Mouse (Mus musculus) granulocyte monocyte progenitor cell, adult 5-6 weeks (primary cell): ENCODE results near the gene Fkbp14. TPM values are rescaled to one million over a fixed set of nuclear protein-coding genes. Genes with fewer than 3 reads are reported as not detected.
A peak's percentile ranks its signal among the peaks of the same experiment; 100 is the strongest.

Experiments used
- ATAC-seq: replicated peaks from 2 replicates; pipeline ENCODE4 v1.8.0; 2016; ENCODE audit warnings: mild to moderate bottlenecking, moderate TSS enrichment, inconsistent platforms; ENCODE audit not compliant: poor library complexity, severe bottlenecking
- total RNA-seq, 2 experiments: library from RNA; stranded (forward) in 1 of 2; stranded (reverse) in 1 of 2; fragments of 200-712, 200-1000 nt in 1 of 2; fragments of >200 nt in 1 of 2; fragmentation: Nextera tagmentation in 1 of 2; gene quantifications; 2 replicates each; pipeline ENCODE4 v1.2.3; 2014 to 2017

Fkbp14 gene
- total RNA-seq (2014; fragmentation: Nextera tagmentation) (not detected in 2 replicates), total RNA-seq (2017) (not detected in 2 replicates)

DNA sequence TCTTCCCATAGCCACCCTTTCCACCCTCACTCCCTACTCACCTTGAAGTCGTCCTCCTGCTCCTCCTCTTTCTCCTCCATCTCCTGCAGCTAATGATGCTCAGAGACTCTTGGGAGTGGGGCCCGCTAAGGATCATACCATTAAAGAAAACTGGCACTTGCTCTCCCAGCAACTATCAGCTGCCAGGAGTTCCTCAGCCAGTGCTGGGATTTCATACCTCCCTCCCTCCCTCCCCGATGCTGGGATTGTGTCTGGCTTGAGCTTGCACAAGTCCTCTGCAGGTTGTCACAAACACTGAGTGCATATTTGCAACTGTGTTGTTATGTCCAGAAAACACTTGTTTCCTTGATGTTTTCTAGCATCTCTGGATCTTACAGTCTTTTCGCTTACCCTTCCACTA lies at the start of gene Fkbp14:
Gene Fkbp14 (minus strand): TSS at position 101 of the 400 bp plus-strand sequence.
- ATAC-seq, result no peak

DNA sequence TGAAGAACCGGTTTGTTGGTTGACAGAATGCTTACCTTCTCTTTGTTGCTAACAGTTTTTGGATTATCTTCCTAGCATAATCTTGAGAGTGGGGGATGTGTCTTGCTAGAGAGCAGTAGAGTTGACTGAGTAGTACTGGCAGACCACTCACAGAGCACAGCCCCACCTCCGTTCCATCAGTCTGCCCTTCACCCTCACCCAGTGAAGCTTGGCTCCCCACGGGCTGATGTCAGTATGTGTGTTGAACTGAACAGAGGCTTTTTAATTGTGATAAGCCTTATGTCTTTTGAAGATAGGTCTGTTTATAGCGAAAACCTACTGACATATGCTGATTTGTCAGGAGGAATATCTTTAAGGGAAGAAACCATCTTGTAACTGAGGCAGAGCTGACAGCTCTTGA lies 46.1 kb upstream of the Fkbp14 start:
- ATAC-seq, result no peak

DNA sequence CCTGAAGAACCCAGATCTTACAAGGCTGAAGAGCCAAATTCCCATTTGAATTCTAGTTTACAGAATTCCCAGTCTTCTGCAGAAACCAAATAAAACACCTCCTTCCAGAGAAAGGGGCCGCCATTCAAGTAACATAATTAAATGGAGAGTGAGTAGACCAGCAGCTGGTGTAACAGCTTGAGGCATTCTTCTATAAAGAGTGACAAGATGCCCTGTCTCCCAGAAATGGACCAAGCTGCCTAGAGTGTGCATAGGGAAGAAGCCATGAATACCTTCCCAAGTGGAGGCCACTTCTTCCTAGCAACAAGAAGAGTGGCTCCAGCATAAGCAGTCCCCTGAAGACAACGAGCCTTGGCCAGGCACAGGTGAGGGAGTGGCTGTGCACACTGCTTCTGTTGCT lies 44.8 kb upstream of the Fkbp14 start:
- no peak for ATAC-seq

DNA sequence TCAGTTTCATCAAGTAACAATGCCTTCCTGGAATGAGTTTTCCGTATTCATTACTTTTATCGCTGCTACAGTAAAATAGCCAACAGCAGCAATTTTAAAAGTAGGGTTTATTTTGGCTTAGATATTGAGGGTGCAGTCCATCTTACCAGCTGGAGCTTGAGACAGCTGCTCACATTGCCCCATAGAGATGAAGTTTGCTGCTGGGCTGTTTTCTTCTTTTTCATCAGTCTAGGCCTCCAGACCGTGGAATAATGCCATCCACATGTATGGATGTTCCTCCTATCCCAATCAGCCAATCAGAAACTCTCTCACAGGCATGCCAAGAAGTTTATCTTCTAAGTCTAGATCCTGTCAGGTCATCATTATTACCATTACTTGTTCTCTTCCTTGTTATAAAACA lies 42.8 kb upstream of the Fkbp14 start:
- ATAC-seq, result no peak

DNA sequence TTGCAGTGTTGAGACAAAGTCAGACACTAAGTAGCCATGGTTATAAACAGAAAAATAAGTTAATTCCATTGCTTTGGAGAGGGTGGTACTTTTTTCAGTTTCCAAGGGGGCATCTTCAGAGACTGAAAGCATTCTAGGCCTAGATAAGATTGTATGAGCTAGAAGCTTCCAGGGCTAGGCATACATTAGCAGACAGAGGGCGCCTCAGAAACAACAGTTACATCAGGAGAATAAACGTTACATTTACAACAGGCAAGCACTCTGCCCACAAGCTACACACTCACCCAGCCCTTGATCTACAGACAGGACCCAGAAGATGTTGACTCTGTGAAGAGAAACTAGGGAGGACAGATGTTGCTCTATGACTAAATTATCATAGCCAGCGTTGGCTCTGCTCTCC lies 34.4 kb upstream of the Fkbp14 start:
- ATAC-seq, result no peak

DNA sequence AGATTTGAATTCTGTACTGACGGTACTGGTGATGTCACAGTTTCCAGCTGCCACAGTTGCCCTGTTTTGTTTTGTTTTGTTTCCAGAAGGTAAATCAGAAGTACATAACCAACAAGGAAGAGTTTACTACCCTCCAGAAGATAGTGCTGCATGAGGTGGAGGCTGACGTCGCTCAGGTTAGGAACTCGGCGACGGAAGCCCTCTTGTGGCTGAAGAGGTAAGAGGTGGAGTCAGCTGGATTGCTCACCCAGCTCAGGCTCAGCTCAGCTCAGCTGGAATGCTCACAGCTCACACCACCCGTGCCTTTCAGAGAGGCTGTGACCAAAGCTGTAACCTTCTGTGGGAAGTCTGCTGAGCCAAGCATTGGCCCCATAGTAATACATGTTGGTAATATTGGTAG lies 32.6 kb upstream of the Fkbp14 start:
- ATAC-seq, result no peak

DNA sequence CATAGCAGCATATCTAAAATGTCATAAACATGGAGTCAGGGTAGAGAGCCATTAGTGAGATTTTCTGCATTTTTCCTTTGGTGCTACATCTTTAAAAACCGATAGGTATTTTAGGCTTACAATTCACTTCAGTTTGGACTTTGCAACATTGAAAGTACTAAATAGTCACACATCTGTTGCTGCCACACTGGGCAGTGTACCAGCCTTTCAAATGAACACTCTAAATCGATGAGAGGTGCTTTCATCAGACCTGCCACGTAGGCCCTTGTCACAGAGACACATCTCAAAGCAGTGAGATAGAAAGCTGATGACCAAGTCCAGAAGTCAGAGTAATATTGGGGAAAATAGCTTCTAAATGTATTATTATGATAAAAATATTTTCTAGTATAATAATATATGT lies 31.3 kb upstream of the Fkbp14 start:
- no peak for ATAC-seq

DNA sequence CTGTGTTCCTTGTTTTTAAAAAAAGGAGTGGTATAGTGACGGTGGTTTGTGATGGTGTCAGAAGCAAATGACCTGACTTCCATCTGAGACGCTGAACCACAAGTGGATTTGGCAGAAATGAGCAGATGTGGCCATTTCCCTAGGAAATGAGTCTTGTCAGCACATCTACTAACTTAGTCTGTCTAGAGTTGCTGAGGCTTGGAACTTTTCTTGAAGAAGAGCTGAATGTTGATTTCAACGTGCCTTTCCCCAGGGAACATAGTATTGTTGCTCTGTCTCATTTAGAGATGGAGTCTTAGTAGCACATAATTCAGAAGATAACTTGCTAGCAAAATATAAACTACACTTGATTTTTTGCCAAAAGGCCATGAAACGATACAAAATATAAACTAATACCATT lies 23.2 kb upstream of the Fkbp14 start:
- no peak for ATAC-seq

DNA sequence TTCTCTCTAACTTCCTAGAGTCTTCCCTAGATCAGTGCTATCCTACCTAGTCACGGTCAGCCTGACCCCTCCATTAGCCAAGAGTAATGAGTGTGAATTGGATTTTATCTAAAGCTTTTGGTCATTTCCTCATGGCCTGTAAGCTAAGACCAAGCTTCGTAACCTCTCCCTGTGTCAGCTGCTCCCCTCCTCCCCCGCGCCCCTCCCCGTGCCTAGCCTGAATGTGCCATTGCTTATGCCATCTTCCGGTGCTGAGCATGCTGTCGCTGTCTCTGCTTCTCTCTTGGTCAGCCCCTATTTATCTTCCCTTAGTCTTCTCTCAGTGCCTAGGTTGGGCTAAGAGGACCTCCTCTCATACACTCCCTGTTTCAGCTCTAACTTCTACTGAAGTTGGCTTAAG lies 22.4 kb upstream of the Fkbp14 start:
- no peak for ATAC-seq

DNA sequence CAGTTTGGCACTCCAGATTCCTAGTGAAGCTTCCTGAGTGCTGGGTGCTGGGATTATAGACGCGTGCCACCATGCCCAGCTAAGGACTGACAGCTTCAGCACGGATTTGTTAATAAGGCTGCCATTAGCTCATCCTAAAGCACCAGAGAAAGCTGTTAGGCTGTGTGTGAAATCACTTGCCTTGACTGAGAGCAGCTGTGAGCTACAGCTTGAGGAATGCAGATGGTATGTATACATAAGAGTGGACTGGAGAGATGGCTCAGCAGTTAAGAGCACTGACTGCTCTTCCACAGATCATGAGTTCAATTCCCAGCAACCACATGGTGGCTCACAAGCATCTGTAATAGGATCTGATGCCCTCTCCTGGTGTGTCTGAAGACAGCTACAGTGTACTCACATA lies 20.3 kb upstream of the Fkbp14 start:
- no peak for ATAC-seq

DNA sequence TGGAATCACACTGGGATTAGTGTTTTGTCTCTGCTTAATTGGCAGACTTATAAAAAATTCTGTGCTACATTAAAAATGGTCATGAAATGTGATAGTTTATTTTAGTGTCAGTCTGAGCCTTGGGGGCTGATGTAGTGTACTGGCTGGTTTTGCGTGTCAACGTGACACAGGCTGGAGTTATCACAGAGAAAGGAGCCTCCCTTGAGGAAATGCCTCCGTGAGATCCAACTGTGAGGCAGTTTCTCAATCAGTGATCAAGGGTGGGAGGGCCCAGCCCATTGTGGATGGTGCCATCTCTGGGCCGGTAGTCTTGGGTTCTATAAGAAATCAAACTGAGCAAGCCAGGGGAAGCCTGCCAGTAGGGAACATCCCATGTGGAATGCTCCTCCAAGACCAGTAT lies 9.1 kb upstream of the Fkbp14 start:
- ATAC-seq, result no peak

DNA sequence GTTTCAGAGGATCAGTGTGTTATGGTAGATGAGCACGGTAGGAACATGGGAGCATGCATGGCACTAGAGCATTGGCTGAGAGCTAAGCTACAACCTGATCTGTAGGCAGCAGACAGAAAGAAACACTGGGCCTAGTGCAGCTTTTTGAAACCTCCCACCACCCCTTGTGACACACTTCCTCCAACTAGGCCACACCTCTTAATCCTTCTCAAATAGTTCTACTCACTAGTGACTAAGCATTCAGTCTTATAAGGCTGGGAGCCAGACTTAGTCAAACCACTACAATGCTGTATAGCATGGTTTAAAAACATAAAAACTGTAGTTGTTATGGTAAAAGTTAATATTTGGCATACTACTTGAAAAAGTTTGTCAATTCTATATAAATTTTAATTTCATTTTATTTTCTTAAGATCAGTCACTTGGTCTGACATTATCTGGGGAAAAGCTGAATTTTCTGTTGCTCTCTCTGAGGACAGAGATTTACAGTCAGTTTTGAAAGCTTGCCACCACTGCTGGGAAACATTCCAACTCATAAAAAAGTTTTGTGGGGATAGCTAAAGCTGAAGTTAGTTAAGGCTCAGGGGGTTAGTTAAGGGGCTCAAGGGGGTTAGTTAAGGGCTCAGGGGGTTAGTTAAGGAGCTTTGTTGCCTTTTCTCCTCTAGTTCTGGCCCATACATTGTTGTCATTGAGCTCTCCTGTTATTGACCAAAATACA lies 7.0 kb upstream of the Fkbp14 start:
- ATAC-seq, result no peak

DNA sequence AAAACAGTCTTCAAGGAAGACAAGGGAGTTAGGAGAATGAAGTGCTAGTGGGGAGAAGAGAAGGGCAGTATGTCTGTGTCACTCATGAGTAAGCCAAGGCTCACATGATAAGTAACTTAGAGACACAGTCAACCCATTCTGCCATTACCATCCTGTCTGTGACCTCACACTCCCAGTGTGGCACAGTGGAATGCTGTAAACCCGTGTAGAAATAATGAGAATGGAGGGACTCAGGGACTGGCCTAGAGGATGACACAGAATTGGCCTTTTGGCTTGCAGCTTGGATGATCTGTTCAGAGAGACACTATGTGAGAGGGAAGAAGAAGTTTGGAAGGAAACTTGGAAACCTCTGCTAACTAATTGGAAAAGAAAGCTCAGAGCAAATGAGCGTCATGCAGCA lies 5.8 kb upstream of the Fkbp14 start:
- ATAC-seq, result no peak

DNA sequence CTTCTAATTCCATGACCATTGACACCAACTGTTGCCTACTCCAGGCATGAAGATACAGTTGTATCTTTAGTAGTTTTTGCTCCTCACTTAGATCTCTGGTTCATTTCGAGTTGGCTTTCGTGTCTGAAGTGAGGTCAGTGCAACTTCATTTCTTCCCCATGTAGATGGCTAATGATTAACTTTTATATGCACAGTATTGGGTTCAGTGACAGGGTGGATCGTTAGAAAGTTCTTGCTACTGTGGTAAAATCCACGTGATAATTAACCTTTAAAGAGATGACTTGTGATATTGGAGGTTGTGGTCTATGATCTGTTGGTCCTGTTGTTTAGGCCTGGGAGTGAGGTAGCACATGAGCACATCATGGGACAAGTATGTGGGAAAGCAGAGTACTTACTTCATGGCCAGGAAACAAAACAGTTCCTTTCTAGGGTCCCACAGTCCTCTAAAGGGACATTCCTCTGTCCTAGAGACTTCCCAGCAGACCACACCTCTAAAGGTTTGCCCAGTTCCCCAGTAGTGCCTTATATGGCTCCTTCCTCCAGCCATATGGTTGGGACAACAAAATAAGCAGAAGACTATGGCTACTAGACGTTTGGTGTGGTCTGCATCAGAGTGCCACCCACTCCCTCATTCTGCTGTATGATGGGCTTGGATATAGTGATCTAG lies 3.7 kb upstream of the Fkbp14 start:
- ATAC-seq, result no peak

DNA sequence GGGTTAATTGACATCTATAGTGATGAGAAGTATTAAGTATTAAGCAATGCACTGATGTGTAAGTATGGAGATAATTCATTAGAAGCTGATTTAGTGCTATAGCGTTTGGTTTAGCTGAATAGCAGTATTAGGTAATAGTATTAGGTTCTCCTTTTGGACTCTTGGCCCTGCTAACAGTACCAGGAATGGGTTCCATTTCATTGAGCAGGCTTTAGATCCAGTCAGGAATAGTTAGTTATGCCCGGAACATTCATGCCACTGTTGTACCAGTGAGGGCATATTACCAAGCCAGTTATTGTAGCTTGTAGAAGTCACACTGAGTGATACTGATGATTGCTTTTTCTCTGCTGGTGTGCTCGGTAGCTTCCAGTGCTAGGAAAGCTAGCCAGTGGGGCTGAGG lies 603 bp upstream of the Fkbp14 start:
- ATAC-seq, result no peak

DNA sequence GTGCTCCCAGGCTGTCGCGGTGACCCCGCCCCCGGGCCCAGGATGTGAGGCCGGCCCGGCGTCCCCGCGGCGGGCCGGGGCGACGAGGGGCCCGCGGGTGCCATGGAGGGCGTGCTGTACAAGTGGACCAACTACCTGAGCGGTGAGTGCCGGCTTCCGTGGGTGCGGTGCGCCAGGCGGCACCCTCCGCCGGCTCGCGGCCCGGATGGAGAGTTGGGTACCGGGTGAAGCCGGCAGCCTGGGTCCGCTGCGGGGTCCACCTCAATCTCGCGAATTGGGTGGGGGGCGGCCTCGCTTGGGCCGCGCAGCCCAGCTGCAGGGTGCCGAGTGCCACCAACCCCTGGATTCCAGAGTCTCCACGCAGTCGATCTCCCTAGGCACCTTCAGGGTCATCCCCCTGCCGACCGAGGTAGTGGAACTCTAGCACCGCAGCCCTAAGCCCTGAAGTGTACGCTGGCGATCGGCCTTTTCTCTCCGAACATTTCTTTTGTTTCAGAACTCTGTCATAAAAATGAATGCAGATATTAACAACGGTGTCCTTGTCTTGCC lies 1.7 kb downstream of the Fkbp14 start:
- ATAC-seq, result 0 out of 2 replicates have a peak, but pooled peaks have one; percentile 18

DNA sequence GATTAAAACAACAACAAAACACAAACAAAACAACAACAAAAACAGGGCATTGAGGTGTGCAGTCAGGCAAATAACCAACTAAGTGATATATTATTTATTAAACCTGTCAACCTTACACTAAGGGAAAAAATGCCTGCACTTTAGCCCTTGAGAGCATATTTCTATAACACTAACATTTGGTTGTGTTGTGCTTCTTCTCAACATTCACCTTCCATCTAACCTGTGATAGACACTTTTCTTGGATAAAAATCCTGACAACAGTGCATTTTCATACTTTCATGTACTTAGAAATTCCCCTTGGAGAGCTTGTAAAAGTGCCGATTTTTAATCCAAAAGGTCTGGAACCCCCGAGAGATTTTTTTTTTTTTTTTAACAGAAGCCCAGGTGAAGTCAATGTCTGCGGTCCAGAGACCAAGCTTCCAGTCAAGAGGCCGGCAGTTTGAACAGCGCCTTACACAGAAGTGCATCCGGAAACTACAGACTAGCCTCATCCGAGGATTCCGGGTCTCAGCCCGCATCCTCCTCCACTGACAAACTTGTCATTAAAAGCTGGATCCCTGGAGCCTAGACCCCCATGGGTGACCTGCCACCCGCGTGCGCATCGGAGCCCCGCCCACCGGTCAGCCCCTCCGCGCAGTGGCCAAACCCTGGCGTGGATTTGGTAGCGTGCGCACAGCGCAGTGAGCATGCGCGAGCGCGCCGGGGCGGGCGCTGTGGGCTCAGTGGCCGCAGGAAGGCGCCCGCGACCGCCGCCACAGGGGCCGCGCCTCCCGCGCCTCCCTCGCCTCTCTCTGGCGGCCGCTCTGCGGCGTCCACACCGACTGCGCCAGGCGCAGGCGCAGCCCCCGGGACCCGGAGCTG lies 2.4 kb downstream of the Fkbp14 start, which contains the start of gene Plekha8:
Gene Plekha8 (plus strand): TSS at position 643 of the 861 bp plus-strand sequence.
- peak; percentile 85 for ATAC-seq

DNA sequence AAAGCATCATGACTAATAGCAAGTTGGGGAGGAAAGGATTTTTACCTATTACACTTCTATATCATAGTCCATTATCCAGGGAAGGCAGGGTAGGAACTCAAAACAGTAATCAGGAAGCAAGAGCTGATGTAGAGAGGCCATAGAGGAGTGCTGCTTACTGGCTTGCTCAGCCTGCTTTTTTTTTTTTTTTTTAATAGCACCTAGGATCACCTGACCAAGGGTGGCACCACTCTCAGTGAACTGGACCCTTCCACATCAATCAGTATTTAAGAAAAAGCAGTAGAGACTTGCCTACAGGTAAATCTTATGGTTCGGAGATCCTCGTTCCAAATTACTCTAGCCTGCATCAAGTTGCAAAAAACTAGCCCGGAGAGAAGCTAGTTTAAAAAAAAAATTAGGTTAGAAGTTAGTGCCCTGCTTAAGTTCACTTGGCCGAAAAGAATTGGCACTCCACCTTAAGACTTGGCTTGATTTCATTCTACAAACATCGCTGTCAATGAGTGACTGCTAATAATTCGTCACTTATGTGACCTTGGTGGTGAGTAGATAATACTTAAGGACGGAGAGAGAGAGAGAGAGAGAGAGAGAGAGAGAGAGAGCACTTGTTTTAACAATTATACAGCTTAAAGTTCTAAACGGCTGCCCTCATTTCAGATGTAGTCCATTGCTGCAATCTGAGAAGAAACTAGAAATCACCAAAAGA lies 3.2 kb downstream of the Fkbp14 start:
- ATAC-seq, result no peak

DNA sequence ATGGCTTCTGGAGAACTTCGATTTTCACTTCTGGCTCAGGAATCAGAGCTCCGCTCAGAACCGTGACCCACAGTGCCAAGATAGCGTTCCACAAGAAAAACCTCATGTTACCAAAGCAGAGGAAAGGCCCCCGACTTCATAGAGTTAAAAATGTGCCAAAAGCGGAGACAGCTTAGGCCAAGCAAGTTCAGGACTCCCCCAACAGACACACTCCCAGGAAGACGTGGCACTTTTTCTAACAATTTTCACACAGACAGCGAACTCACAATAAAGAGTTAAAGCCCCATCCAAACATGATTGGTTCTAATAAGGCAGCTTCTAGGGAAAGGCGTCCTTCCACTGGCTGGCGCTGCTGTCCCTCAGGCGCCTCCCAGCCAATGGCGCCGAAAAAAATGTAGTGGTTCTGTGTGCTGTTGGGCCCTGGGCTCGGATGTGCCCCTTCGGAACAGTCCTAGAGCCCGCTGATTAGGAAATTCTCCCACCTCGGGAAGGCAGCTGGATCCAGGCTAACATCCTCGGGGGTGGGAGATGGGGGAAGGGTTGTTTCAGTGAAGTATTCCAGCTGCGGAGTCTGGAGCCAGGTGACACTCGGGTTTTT lies 4.1 kb downstream of the Fkbp14 start:
- ATAC-seq, result peak; percentile 78

DNA sequence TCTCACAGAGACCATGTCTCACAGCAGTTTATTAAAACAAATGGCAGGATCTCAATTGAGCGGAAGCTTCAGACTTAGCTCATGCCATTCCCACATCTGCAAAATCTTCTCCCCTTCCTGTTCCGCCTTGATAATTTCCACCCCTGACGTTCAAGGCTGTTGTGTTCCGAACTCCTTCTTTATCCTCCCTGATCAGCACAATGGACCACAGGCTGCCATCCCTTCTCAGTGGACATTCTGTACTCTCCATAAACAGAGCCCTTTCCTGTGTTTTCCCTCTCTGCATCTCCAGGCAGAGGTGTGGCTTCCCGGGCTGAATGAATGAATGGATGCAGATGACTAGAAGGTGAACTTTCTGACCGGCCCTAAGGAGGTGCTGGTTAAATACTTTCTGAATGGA lies 5.3 kb downstream of the Fkbp14 start:
- no peak for ATAC-seq
